Mouse (Mus musculus) lung, embryonic 14.5 days (tissue): Measurements from ENCODE around the gene Lcat. TPM values are rescaled to one million over a fixed set of nuclear protein-coding genes. Genes with fewer than 3 reads are reported as not detected.

Experiments used
- ATAC-seq: fragments of 200-750 bp; cut with Nextera tagmentation; 2 replicates; pipeline ENCODE4 v1.8.0; 2017; ENCODE audit warnings: mild to moderate bottlenecking, moderate TSS enrichment, moderate library complexity; ENCODE audit not compliant: insufficient read depth
- DNase-seq: peaks from one replicate; pipeline ENCODE4 v3.0.0-alpha.2; 2015
- H3K27ac ChIP-seq: fragments of 300-500 bp; sonication (generic); 2 replicates; pipeline ENCODE4 v1.5.1; 2014; ENCODE audit warnings: low read depth, mild to moderate bottlenecking, moderate library complexity
- H3K27me3 ChIP-seq: fragments of 300-500 bp; sonication (generic); 2 replicates; pipeline ENCODE4 v1.6.1; 2014; ENCODE audit warnings: low read length, control low read depth; ENCODE audit not compliant: insufficient read depth
- H3K36me3 ChIP-seq: fragments of 300-500 bp; sonication (generic); 2 replicates; pipeline ENCODE4 v1.6.1; 2014; ENCODE audit warnings: control low read depth; ENCODE audit not compliant: insufficient read depth
- H3K4me1 ChIP-seq: fragments of 300-500 bp; sonication (generic); 2 replicates; pipeline ENCODE4 v1.6.1; 2014; ENCODE audit warnings: antibody characterized with exemption, control low read depth; ENCODE audit not compliant: insufficient read depth
- H3K4me2 ChIP-seq: fragments of 300-500 bp; sonication (generic); 2 replicates; pipeline ENCODE4 v1.6.1; 2014; ENCODE audit warnings: mild to moderate bottlenecking
- H3K4me3 ChIP-seq: fragments of 300-500 bp; sonication (generic); 2 replicates; pipeline ENCODE4 v1.5.1; 2014; ENCODE audit warnings: low read depth, low read length
- H3K9ac ChIP-seq: fragments of 300-500 bp; sonication (generic); 2 replicates; pipeline ENCODE4 v1.6.1; 2014
- H3K9me3 ChIP-seq: fragments of 300-500 bp; sonication (generic); 2 replicates; pipeline ENCODE4 v1.6.1; 2016; ENCODE audit warnings: low read depth, low read length, control low read depth
- CTCF ChIP-seq: IDR thresholded peaks from 2 replicates; pipeline ENCODE4 v1.5.1; 2016; ENCODE audit warnings: antibody characterized with exemption, low read depth
- WGBS: fragments of 180-500 bp; shearing (Covaris S2); extraction: QIAGEN DNeasy Blood & Tissue Kit; methylation state at CpG from one replicate; pipeline ENCODE4 v1.1.7; 2014; 5-methylcytosine and 5-hydroxymethylcytosine counted together
- polyA plus RNA-seq: library from polyadenylated mRNA; unstranded; fragments of >200 nt; fragmentation: Nextera tagmentation; extraction: Ambion mirVana; gene quantifications from 2 replicates; pipeline ENCODE4 v1.2.1, GENCODE M21; 2014

Lcat gene
- polyA plus RNA-seq, 1 experiment from 2014 or later, result 2.1 TPM

GRCm38 (mm10) chr8:105935863-105936603 is 7.1 kb downstream of the Lcat start:
- H3K36me3 ChIP-seq, result peaks cover 19% of the 10 kb centered on the region; the same call in 1 of the 2 replicates
- no peaks in the 10 kb centered on the region for H3K27me3 ChIP-seq
- H3K4me2 ChIP-seq, result peak overlapping the region; percentile 96
- H3K27ac ChIP-seq, result peak overlapping the region; percentile 27; the same call in 1 of the 2 replicates
- H3K9me3 ChIP-seq, result no peaks in the 10 kb centered on the region
- H3K4me3 ChIP-seq, result peak overlapping the region; percentile 70
- DNase-seq (no peak), ATAC-seq (no peak)
- WGBS, result 23% methylated on average over 7 of the region's 7 CpGs
- peak overlapping the region; percentile 75 for H3K9ac ChIP-seq
- TF ChIP-seq CTCF, result no peak
- H3K4me1 ChIP-seq, result peaks cover 5% of the 10 kb centered on the region; the same call in 1 of the 2 replicates

GRCm38 (mm10) chr8:105935105-105935504 is 8.1 kb downstream of the Lcat start:
- Histone ChIP-seq H3K27me3 (no peaks in the 10 kb centered on the region), H3K9ac (no peak overlapping the region), H3K9me3 (no peaks in the 10 kb centered on the region), H3K36me3 (peaks cover 26% of the 10 kb centered on the region), H3K4me1 (peaks cover 5% of the 10 kb centered on the region; the same call in 1 of the 2 replicates), H3K4me2 (no peak overlapping the region), H3K27ac (no peak overlapping the region), H3K4me3 (no peak overlapping the region)
- no peak for TF ChIP-seq CTCF
- ATAC-seq (no peak), DNase-seq (no peak)
- WGBS, result 64% methylated on average over 6 of the region's 6 CpGs

GRCm38 (mm10) chr8:105933762-105934161 is 9.4 kb downstream of the Lcat start, which contains the start of gene Ctrl:
TSS of gene Ctrl (minus strand) at chr8:105933862.
- no peaks in the 10 kb centered on the region for H3K27me3 ChIP-seq
- H3K4me3 ChIP-seq, result no peak within 1 kb of the TSS
- peaks cover 32% of the 10 kb centered on the region for H3K36me3 ChIP-seq
- TF ChIP-seq CTCF, result no peak
- DNase-seq, result no peak
- WGBS, result 84% methylated on average over 2 of the region's 2 CpGs
- H3K9me3 ChIP-seq, result no peaks in the 10 kb centered on the region
- H3K4me1 ChIP-seq, result peaks cover 5% of the 10 kb centered on the region; the same call in 1 of the 2 replicates
- no peak within 1 kb of the TSS for H3K9ac ChIP-seq
- ATAC-seq, result no peak
- H3K4me2 ChIP-seq, result no peak within 1 kb of the TSS
- H3K27ac ChIP-seq, result no peak within 1 kb of the TSS

GRCm38 (mm10) chr8:105932525-105932924 is 10.7 kb downstream of the Lcat start:
- Histone ChIP-seq H3K27me3 (no peaks in the 10 kb centered on the region), H3K4me2 (no peak overlapping the region), H3K4me1 (peaks cover 5% of the 10 kb centered on the region; the same call in 1 of the 2 replicates), H3K36me3 (peaks cover 32% of the 10 kb centered on the region), H3K27ac (no peak overlapping the region), H3K4me3 (no peak overlapping the region), H3K9me3 (no peaks in the 10 kb centered on the region), H3K9ac (no peak overlapping the region)
- ATAC-seq, result no peak
- DNase-seq, result no peak
- WGBS, result 88% methylated on average over 11 of the region's 11 CpGs
- no peak for TF ChIP-seq CTCF

- Histone ChIP-seq H3K27ac (no peak overlapping the region), H3K4me2 (no peak overlapping the region), H3K4me1 (peaks cover under 1% of the 10 kb centered on the region; the same call in 1 of the 2 replicates), H3K36me3 (peaks cover 35% of the 10 kb centered on the region), H3K27me3 (no peaks in the 10 kb centered on the region), H3K9ac (no peak overlapping the region), H3K4me3 (no peak overlapping the region), H3K9me3 (no peaks in the 10 kb centered on the region)
- WGBS, result 92% methylated on average over 3 of the region's 3 CpGs
- DNase-seq (no peak), ATAC-seq (no peak)
- TF ChIP-seq CTCF, result no peak
Measured at GRCm38 (mm10) chr8:105931271-105931670, 11.9 kb downstream of the Lcat start.

- Histone ChIP-seq H3K27me3 (no peaks in the 10 kb centered on the region), H3K36me3 (peaks cover 35% of the 10 kb centered on the region), H3K9ac (no peak overlapping the region), H3K4me3 (no peak overlapping the region), H3K4me2 (no peak overlapping the region), H3K9me3 (no peaks in the 10 kb centered on the region), H3K27ac (no peak overlapping the region), H3K4me1 (no peaks in the 10 kb centered on the region)
- ATAC-seq (peak; percentile 36), DNase-seq (peak; percentile 82)
- 15% methylated on average over 8 of the region's 8 CpGs for WGBS
- peak; percentile 94 for TF ChIP-seq CTCF
Measured at GRCm38 (mm10) chr8:105930602-105931001, 12.6 kb downstream of the Lcat start.

- DNase-seq (no peak), ATAC-seq (no peak)
- no peak overlapping the region for H3K4me3 ChIP-seq
- no peaks in the 10 kb centered on the region for H3K9me3 ChIP-seq
- no peaks in the 10 kb centered on the region for H3K4me1 ChIP-seq
- no peak overlapping the region for H3K4me2 ChIP-seq
- no peak overlapping the region for H3K27ac ChIP-seq
- peaks cover 16% of the 10 kb centered on the region for H3K36me3 ChIP-seq
- H3K9ac ChIP-seq, result no peak overlapping the region
- H3K27me3 ChIP-seq, result no peaks in the 10 kb centered on the region
- 66% methylated on average over 3 of the region's 3 CpGs for WGBS
- TF ChIP-seq CTCF, result no peak
Measured at GRCm38 (mm10) chr8:105925123-105925522, 18.1 kb downstream of the Lcat start.
